17 mouse cellular contexts compared by ENCODE assay signal in genomic region chrX:19765946-19766345, GRCm38 (mm10).
DNase-seq lines count a peak whose midpoint lies in the region; ATAC-seq and TF ChIP-seq lines count a peak whose summit lies in the region.
"Had no signal": no experiment of that assay in that cellular context is flagged by ENCODE, and none has a peak within 500 bp of the region (broad histone marks: within the 10 kb centered on the region; RNA-seq: fewer than 3 reads in every experiment).

No protein-coding gene starts in this region.

- in situ Hi-C loops in Patski (cut with MboI; ENCODE audit: low pct_unique_long_range_greater_than_20kb) = no loop called here

- peaks cover 20% of the 10 kb centered on the region for H3K27me3 ChIP-seq in Patski
- H3K27me3 ChIP-seq: CH12.LX had no signal

- POLR2A ChIA-PET in Patski (lab: Charles Lee) = no interaction called here

- peak; percentile 19 for DNase-seq in Patski (ENCODE audit: low read depth, low spot score)
- DNase-seq in embryo, embryonic 11 days = no peak
- DNase-seq: adrenal gland, adult 2 months; adrenal gland, adult 8-10 months; adrenal gland, postnatal 10 days; adrenal gland, postnatal 14 days; adrenal gland, postnatal 25 days; adrenal gland, postnatal 36 days; B cell, adult 2 months; cerebellum, adult 11 months; cerebellum, adult 11-12 months; cerebellum, adult 18-20 months; cerebellum, adult 2 months; cerebellum, adult 8-10 months had no signal

- no peak for TF ChIP-seq CTCF in Patski (IDR thresholded peaks at IDR 0.05)

- CTCF ChIA-PET in Patski (lab: Charles Lee) = no interaction called here

- ATAC-seq in Patski = peak; percentile 90
- ATAC-seq: activated CD4-positive, CD25-positive, alpha-beta regulatory T cell, adult 4 months; CD4-positive, CD25-positive, alpha-beta regulatory T cell, adult 4 months had no signal
